Mouse (Mus musculus) ovary, postnatal 36 days (tissue): ENCODE results near the gene Dusp1.

Experiments
- DNase-seq: peaks from one replicate; pipeline ENCODE4 v3.0.0; 2022; ENCODE audit warnings: low spot score, mixed read lengths

Dusp1 gene

GRCm38 (mm10) chr17:26524316-26524715 lies 37.6 kb downstream of the Dusp1 start:
- DNase-seq, result no peak

DNA sequence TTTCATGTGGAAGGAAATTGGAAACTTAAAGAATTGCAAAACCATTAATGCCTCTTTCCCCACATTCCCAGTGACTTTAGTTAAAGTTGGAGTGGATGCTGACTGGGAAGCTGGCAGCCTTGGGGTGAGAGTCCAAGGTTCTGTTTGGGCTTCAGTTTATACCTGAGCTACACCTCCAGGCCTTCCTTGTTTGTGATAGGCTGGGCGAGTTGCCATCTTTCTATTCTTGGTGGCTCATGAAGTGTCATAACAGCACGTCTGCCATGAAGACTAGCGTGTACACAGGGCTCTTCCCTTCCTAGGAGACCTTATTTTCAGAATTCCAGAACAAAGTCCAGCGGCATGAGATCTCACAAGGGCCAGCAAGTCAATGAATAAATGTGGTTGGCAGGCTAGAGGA lies 39.2 kb downstream of the Dusp1 start:
- no peak for DNase-seq

- no peak for DNase-seq
These were observed 43.6 kb downstream of the Dusp1 start for GRCm38 (mm10) chr17:26518306-26518705.

- DNase-seq, result no peak
These were observed 46.3 kb downstream of the Dusp1 start for GRCm38 (mm10) chr17:26515675-26516074.

DNA sequence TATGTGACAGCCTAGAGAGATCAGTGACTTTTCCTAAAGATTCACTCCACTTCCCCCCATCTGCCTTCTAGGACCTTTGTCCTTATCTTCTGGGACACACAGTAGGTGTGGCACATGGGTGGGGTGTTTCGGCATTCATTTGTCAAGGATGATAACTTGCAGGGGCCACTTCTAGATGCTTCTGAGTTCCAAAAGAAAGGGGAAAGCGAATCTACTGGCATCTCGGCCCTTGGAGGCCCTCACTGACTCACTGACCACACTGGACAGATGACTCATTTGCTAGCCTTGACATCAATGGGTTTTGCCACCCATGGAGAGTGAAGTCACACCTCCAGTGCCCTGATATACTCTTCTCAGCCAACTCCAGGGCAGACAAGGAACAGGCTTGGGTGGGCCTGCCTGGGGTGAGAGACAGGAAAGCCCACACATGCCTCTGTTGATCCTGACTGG lies 47.3 kb downstream of the Dusp1 start:
- DNase-seq, result no peak

DNA sequence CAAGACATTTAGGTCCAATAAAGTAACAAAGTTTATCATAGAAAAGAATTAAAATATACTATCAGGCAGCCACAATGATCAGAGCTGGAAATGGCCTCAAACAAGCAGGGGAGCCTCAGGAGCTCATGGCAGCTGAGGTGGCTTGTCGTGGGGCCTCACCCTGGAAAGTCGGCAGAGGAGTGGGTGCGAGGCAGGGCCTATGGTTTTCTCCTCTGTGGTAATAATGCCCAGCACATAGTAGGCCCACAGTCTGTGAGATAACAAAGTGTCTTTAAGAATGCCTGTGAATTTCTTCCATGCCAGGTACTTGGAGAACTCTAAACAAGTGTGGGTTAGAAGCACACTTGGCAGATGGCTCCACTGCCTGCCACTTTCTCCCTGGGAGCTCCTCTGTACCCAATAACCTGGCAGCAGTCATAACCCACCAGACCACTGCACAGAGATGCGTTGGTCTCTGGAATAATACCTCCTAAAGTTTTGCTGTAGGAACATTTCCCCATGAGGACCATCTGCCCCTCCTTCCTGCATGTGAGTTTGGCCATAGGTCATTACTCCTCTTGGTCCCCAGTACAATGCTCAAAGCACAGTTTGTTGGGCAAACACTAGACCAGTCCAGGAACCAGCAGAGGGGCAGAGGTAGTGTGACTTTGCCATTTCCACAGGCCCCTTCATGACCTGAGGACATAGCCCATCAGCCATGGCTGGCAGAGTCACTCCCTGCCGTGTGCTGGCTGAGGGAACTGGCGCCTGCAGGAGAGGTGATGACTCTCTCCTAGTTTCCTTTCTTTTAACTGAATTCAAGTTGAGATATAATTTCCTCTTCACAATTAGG lies 48.3 kb downstream of the Dusp1 start:
- no peak for DNase-seq

DNA sequence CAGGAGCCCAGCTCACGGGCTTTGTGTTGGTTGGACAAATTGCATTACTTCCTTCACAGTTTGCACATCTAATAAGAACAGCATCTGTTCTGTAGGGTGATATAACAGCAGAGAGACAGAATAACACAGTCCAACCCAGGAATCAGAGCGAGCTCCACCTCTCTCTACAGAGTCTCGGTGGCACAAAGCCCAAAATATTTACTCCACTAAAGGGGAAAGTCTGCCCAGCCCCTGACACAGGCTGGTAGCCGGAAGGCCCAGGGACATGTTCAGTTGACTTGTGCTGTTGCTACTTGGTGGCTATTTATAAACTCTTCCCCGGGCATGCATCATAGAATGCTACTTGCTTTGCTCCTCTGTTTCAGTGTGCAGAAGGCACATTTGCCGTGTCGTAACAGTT lies 49.0 kb downstream of the Dusp1 start:
- DNase-seq, result no peak

DNA sequence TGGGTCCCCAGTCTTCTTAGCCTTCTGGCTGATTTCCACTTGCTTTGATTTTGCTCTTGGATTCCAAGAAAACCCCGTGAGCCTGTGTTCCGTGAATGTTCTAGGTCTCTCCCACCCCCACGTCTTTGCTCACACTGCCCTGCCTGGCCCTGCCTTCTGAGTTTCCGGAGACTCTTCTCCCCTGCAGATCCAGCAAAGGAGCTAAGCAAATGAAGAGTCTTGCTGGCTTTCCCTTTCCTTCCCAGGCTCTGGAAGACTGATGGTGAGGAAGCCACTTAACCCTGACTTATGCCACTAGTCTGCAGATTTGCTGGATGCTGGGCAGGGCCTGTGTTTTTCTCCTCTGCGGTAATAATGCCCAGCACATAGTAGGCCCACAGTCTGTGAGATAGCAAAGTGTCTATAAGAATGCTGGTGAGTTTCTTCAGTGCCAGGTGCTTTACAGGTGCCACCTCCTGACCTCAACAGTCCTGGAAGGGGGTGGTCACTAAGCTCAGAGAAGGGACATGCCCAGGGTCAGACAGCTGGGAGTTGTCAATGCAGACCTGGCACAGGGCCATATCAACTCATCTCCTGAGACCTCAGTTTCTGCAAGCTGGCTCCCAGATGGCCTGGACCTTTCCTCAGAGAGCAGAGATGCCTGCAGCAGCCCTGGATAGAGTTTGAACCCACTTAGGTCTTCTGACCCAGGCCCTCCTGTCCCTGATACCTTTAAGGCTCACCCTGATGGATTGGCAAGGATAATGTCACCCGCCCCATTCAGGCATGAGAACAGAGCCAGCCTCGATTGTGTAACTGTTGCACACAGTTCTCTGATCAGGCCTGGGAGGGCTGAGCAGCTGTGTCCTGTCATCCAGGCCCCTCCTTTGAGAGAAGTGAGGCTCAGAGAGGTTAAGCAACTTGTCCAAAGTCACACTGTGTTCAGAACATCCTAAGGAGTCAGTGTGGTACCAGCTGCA lies 49.8 kb downstream of the Dusp1 start:
- DNase-seq, result no peak

- no peak for DNase-seq
These were observed 50.7 kb downstream of the Dusp1 start for GRCm38 (mm10) chr17:26511256-26511655.

DNA sequence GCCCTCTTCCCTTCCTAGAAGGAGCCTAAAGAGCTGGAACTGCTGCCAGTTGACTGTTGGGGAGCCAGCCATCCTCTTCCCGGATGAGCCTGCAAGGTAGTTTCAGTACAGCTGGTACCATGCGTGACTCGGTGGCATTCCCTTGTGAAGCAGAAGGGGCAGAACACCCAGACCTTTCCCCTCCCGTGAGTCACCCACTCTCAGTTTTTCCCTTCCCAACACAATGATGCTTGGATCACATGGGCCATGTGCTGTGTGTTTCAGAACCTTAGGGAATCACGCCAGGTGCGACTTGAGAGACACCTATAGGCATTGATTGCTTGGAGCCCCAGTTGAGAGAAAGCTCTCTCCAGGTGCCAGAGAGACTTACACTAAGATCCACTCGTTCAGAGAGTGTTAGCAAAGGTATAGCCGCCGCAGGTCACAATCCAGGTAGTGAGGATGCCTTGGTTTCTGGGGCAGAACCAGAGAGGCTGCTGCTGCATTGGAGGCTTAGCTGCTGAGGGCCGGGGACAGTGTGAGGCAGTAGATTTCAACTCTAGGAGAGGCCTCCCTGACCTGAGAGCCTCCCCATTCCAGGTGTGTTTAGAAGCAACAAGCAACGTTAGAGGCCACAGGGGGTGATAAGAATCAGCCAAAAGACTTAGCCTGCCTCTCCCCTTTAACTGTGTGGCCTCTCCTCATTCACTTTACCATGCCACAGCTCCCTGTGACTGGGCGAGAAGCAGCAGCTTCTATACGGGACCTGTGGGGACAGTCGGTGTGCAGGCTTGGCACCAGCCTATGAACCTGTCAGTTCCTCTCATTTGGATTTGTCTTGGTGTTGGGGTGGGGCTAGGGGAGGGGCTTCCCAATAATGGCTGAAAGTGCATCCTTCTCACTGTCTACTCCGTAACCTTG lies 51.5 kb downstream of the Dusp1 start:
- DNase-seq, result no peak

DNA sequence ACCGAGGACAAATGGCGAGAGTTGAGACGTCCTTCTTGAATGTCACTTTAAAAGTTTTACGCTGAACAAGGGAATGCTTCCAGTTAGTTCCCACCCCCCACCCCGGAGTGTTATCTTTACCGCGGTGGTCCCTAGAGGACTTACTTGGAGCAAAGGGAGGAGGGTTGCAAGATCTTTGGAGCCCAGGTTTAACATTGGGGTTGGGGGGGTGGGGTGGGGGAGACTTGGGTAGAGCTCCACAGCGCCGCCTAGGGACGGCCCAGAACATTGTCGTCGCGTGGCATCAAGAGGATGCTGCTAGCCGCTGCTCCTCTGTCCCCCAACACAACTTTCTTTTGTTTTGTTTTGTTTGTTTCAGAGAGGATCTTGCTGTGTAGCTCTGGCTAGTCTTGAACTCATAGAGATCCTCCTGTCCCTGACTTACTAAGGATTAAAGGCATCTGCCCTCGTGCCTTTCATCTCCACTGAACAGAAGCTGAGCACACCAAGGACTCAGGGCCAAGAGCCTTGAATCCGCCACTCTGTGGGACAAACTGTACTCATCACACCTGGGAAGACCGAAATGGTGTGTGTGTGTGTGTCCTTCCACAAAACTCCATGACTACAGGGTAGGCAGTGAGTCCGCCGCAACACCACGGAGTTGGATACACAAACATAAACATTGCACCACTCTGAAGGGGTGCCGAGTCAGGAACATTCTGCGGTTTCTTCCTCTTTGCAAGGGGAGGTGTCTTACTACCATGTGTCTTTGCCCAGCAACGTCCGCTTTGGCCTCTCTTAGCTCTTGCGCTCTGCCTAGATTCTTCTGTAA lies 52.8 kb downstream of the Dusp1 start:
- peak; percentile 68 for DNase-seq

- DNase-seq, result peak; percentile 93
These were observed 53.5 kb downstream of the Dusp1 start for GRCm38 (mm10) chr17:26508345-26508960.

DNA sequence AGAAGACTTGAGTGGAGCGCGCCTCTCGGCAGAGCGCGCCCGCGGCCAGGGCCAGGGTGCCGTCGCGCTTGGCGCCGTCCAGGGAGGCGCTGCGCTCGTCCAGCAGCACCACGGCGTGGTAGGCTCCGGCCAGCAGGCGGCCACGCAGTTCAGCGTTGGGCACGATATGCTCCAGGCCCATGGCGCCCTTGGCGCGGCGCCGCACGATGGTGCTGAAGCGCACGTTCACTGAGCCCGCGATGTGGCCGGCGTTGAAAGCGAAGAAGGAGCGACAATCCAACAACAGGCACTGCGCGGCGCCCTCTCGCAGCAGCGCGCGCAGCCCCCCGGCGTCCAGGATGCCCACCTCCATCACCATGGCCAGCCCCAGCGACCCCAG lies 54.0 kb downstream of the Dusp1 start:
- peak; percentile 88 for DNase-seq

DNA sequence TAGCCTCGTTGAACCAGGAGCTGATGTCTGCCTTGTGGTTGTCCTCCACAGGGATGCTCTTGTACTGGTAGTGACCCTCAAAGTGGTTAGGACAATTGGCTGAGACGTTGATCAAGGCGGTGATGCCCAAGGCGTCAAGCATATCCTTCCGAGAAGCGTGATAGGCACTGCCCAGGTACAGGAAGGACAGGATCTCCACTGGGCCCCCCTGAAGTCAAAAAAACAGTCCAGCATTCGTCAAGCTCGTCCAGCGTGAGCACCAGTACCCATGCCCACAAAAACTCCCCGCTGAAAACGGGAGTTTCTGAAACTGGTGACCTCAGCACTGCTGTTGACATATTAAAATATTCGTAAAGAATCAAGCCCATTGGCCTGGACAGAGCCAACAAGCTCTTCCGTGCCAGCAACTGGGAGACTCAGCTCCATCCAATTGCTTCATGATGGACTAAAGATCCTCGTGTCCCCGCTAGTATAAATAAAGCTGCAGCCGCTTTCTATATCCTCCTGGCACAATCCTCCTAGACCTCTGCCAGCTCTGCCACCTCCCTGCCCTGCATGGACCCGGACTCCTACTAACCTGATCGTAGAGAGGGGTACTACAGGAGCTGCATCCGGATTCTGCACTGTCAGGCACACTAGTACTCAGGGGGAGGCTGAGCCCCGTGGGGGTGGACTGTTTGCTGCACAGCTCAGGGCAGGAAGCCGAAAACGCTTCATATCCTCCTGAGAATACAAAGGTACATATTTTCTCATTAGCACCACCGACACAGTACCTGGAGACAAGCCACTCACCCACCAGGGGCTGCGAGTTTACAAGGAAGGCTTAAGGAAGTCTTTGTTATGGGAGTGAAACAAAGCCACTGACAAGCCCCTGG lies 54.7 kb downstream of the Dusp1 start:
- DNase-seq, result no peak

- no peak for DNase-seq
These were observed 55.8 kb downstream of the Dusp1 start for GRCm38 (mm10) chr17:26506031-26506641.

- no peak for DNase-seq
These were observed 56.7 kb downstream of the Dusp1 start for GRCm38 (mm10) chr17:26505181-26505581.

- peak; percentile 44 for DNase-seq
These were observed 57.8 kb downstream of the Dusp1 start for GRCm38 (mm10) chr17:26503981-26504671.
